Mouse (Mus musculus): ENCODE measurements around the gene Spesp1. TPM values are rescaled to one million over a fixed set of nuclear protein-coding genes. Genes with fewer than 3 reads are reported as not detected.
A peak's percentile ranks its signal among the peaks of the same experiment; 100 is the strongest.

Gene Spesp1
- total RNA-seq (2021) = not detected
- long read RNA-seq, experiment 1 = 0 reads
- long read RNA-seq, experiment 2 = 0 reads

DNA sequence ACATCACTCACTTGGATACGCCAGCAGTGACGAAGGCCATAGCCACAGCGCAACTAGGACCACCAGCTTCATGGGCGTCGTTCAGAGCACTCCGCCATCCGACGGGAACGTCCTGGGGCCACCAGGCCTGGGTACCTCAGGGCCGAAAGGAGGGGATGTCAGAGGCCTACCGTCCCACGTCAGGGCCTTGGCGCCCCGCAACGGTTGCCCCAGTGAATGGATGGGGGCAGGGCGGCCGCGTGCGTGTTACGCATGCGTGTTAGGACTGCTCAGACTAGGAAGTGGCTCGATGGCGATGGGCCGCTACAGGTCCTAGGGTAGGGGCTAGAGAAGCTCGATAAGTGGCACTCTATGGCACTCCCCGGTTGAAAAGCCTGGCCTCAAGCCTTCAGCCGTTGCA is at the start of gene Spesp1:
Gene Spesp1 (minus strand): TSS at position 218 of the 400 bp plus-strand sequence.
- DNase-seq = no peak
- intact Hi-C loops (cut with DNase I; ENCODE audit: low total_unique reads) = loop anchor here (10.0 kb wide), 1 partner anchor 493 kb away; no protein-coding TSS in a partner anchor

DNA sequence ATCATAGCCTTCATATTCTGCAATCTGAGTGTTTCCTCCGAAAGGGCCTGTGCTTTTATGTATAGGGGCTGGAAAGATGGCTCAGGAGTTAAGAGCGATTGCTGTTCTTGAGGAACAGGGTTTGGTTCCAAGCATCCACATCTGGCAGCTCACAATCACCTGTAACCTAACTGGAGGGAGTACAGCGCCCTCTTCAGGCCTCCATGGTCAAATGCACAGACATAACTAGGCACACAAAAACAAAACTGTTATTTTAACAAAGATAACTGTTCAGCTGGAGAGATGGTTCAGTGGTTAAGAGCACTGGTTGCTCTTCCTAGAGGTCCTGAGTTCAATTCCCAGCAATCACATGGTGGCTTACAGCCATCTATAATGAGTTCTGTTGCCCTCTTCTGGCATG is 44.0 kb upstream of the Spesp1 start:
- no peak for DNase-seq
- intact Hi-C loops (cut with DNase I; ENCODE audit: low total_unique reads) = no loop called here

DNA sequence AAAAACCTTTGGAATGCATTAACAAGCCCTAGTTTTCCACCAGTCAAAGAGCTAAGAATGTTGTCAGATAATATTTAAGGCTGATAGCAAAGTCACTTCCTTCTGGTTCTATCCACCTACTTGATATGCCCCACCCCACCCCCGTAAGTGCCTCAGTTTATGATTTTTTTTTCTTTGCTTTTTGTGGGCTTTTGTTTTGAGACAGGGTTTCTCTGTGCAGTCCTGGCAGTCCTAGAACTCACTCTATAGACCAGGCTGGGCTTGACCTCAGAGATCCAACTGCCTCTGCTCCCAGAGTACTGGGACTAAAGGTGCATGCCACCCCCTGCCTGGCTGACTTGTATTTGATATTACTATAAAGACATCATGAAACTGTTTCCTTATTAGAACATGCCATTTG is 41.8 kb upstream of the Spesp1 start:
- no peak for DNase-seq
- intact Hi-C loops (cut with DNase I; ENCODE audit: low total_unique reads) = no loop called here

DNA sequence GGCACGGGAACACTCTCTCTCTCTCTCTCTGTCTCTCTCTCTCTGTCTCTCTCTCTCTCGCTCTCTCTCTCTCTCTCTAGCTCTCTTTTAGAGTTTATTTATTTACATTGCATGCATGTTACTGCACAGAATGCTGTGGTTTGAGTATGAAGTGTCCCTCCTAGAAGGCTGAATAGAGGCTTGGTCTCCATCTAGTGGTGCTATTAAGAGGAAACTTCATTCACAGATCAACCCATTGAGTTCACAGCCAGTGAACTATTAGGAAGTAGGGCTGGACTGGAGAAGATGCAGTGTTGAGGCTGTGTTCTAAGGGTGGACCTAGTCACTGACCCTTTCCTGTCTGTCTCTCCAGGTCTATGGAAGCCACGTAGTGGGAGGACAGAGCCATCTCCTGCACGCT is 36.7 kb upstream of the Spesp1 start:
- intact Hi-C loops (cut with DNase I; ENCODE audit: low total_unique reads) = no loop called here
- DNase-seq = no peak

DNA sequence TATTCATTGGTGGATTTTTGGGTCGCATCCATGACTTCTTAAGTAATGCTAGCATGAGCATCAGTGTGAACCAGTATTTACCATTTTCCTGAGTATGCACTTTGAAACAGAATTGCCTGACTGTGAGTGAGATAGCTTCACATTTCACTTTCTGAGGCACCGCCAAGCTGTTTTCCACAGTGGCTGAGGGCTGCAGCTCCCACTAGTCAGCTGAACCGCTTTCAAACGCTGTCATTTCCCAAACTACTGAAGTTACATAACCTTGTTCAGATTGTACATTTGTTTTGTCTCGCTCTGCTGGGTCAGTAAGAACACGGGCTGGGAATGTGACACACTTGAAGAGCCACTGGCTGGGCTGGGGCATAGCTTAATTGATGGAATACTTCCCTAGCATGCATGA is 33.5 kb upstream of the Spesp1 start:
- intact Hi-C loops (cut with DNase I; ENCODE audit: low total_unique reads) = no loop called here
- no peak for DNase-seq

DNA sequence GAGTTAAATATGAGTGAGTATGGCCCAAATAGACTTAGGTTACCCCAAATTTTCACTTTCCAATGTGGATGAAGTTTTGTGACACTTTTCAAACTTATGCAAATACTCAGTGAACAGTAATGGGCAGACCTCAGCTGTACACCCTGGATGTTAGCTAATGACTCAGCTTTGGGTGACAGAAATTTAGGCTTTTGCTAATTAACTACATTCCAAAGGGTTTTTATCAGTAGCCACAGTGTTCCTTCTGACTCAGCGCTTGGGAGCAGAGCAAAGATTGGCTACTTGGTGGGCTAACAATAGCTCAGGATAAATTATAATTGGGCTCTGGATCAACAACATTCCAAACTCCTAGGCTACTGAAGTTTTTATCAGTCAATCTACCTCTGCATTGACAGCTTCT is 14.9 kb upstream of the Spesp1 start:
- intact Hi-C loops (cut with DNase I; ENCODE audit: low total_unique reads) = loop anchor here (5.0 kb wide), 1 partner anchor 75 kb away; no protein-coding TSS in a partner anchor
- DNase-seq = no peak

DNA sequence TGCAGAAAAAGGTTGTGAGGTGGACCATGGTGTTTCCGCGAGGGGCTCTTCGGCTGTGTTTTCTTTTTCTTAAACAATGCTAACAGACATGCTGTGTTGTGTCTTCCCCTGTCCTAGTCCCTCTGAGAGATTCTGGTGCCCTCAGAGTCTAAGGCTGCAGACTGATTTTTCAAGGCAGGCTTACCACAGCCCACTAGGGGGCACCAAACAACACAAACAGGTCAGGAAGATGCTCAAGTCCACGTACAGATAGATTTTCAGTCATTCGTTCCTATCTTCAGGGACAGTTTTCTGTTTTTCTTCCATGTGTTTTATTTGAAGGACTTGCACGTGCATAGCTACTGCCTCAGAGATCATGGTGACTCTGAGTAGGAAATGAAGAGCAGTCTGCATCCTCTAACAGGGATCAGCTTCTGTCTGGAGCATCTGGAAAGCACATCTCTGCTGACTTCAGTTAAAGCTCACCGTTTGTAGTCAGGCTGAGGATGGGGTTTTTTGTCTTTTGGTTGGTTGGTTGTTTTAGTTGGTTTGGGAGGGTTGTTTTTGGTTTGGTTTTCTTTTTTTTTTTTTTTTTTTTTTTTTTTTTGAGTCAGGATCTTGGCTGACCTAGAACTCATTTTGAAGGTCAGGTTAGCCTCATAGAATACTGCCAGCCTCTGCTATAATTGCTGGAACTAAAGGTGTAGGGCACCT is 13.1 kb upstream of the Spesp1 start:
- intact Hi-C loops (cut with DNase I; ENCODE audit: low total_unique reads) = loop anchor here (5.0 kb wide), 1 partner anchor 77 kb away; no protein-coding TSS in a partner anchor
- DNase-seq = peak; percentile 79

DNA sequence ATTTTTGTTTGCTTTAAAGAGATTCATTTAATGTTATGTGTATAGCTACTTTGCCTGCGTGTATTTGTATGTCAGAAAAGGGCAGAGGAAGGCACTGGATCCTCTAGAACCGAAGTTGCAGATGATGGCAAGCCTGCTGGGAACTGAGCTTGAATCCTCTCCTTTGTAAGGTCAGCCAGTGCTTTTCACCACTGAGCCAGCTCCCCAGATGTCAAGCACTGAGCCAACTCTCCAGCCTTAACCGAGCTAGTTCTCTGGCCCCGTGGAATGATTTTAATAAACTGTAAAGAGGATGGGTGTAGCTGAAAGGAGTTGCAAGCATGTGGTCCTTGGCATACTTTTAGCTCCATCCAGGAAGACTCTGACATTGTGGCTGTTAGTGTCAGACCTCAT is 5.6 kb upstream of the Spesp1 start:
- peak; percentile 33 for DNase-seq
- intact Hi-C loops (cut with DNase I; ENCODE audit: low total_unique reads) = loop anchor here (5.0 to 10.0 kb wide), 2 partner anchors 185 to 487 kb away; no protein-coding TSS in a partner anchor

DNA sequence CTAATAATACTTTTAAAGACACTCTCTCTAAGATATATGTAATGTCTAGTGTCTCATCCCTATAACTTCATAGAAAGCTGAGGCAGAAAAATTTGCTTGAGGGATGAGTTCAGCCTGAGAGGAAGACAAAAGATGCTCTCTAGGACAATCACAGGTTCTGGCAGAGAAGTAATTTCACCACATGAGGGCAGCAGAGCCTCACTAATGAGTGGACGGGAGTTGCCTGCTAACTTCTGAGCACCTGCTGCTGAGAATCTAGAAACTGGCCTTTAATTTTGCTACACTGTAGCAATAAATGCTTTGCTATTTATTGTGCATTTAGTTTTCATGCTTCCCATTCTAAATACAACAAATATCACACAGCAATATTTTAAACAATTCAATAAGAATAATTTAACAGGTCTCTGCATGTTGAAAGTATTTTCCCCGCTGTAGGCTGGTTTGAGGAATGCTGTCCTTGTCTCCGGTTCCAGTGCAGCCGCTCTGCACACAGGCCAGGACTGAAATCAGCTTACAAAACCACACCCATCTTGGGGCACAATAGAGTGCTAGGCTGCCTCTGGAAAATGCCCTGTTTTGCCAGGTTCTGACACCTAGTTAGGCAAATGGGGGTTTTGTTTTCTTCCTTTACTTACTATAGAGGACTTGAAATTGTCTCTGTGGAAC is 5.1 kb upstream of the Spesp1 start:
- peak; percentile 71 for DNase-seq

DNA sequence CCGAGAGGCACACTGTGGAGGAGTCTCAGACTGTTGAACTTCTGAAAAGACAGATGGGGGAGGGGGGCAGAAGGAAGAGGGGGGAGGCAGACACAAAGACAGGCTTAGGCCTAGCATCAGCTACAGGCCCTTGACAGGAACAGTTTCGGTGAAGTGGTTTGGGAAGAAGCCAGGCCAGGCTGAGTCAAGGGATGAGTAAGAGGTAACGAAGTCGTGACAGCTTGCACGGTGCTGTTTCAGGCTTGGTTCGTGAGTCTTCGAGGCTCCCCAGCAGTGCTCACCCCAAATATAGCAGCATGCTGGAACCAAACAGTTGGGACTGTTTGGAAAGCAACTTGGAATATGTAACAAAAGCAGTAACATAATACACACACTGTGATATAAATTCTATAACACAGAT is 2.3 kb upstream of the Spesp1 start:
- DNase-seq = no peak
- intact Hi-C loops (cut with DNase I; ENCODE audit: low total_unique reads) = loop anchor here (2.0 to 10.0 kb wide), 2 partner anchors 269 to 491 kb away; no protein-coding TSS in a partner anchor

More for the DNA sequence above, 5.1 kb upstream of the Spesp1 start:
- intact Hi-C loops (cut with DNase I; ENCODE audit: low total_unique reads) = loop anchor here (5.0 to 10.0 kb wide), 2 partner anchors 185 to 488 kb away; no protein-coding TSS in a partner anchor

DNA sequence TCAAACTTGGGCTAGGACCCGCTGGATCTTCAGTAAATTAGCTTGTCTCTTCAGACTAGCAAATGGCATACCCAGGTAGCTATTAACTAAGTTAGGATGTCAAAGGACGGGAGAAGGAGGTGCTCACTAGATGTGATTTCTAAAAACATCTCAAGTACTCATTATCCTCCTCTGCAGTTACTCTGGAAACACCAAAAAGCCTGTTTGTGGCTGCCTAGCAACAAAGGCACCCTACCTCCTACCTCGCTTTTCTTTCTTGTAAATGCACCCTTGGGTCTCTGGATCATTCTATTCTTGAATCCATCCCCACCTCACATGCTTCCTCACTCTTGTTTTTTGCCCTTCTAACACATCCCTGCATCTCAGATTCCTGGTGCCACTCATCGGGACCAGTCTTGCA is 5.1 kb downstream of the Spesp1 start:
- intact Hi-C loops (cut with DNase I; ENCODE audit: low total_unique reads) = no loop called here
- DNase-seq = no peak

DNA sequence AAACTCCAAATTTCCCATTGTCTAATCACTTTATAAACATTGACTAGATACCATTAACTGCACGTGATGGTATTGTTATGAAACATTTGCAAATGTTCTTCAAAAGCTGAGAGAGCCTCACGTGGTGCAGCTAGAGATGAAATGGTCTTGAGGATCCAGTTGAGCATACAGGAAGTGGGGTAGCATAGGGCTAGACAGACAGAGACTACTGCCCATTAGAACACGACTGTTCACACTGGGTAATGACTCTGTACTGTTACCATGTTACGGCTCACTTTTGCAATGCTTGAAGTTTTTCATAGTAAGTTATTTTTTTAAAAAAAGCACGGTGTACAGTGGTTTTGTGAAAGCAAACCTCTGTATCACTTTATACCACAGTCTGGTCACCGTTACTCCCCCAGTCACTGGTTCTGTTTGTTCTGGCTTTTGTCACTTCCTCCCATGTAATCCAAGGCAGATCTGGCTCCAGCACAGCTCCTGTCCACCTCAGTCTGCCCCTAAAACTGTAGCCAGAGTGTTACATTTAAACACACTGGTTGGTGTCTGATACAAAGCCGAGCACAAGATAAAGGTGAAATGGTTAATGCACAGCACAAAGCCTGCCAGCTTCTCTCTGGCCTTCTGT is 11.1 kb downstream of the Spesp1 start:
- DNase-seq = no peak
- intact Hi-C loops (cut with DNase I; ENCODE audit: low total_unique reads) = no loop called here

DNA sequence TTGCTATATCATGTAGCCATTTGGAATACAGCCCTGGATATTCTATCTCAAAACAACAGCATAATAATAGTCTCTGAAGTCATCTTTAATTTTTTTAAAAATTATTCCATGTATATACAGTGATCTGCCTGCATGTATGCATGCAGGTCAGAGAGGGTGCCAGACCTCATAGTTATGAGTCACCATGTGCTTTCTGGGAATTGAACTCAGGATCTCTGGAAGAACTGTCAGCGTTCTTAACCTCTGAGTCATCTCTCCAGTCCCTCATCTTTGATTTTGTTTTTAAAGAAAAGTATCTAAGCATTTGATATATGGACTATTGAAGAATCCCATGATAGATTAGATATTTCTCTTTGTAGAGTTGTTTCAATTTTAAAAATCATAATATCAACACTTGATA is 12.8 kb downstream of the Spesp1 start:
- no peak for DNase-seq
- intact Hi-C loops (cut with DNase I; ENCODE audit: low total_unique reads) = no loop called here

DNA sequence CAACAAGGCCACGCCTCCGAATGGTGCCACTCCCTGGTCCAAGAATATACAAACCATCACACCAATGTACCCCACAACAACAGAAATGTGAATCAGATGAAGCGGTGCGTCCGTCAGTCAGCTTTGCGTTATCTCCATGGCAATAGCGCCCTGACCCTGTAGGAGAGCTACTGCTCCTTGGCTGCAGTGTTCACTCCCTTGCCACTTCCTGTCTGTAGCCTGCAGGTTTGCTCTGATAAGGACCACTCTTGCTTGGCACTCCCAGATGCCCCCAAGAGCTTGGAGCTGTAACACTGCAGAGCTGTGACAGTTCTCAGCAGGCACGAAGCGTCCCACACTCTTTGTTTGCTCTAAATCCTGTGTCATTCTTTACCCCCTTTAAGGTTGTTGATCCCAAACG is 16.7 kb downstream of the Spesp1 start:
- intact Hi-C loops (cut with DNase I; ENCODE audit: low total_unique reads) = no loop called here
- no peak for DNase-seq

DNA sequence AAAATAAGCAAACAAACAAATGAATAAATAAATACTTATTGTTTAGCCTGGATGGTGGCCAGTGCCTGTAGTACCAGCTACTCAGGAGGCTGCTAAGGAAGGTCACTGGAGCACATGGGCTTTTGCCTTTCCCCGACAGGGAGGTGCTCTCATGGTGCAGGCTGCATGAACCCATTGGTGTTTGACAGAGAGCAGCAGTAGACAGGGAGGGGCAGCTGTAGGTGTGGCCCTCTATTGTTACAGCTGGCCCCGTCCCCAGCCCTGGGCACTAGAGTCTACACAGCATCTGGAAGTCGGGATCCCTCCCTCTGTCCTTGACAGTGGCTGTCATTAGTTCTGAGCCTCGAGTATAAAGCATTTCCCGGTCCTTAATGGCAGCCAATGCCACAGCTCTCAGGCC is 18.4 kb downstream of the Spesp1 start:
- no peak for DNase-seq
- intact Hi-C loops (cut with DNase I; ENCODE audit: low total_unique reads) = no loop called here

DNA sequence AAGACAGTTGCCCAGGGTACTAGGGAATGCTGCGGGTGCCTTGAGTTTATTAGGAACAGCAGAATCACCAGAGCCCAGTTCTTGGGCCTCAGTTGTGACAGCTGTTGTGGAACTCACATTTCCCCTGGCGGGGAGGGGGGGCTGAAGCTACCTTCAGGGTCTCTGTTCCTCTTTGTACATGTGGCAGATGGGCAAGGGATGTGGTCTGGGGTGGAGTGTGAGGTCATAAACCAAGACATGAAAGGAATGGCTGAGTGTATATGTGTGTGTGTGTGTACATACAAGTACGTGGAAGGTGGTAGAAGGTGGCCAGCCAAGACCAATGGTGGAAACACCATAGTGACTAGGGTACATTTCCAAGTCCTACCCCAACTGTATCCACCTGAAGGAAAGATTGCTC is 20.6 kb downstream of the Spesp1 start:
- no peak for DNase-seq
- intact Hi-C loops (cut with DNase I; ENCODE audit: low total_unique reads) = no loop called here

DNA sequence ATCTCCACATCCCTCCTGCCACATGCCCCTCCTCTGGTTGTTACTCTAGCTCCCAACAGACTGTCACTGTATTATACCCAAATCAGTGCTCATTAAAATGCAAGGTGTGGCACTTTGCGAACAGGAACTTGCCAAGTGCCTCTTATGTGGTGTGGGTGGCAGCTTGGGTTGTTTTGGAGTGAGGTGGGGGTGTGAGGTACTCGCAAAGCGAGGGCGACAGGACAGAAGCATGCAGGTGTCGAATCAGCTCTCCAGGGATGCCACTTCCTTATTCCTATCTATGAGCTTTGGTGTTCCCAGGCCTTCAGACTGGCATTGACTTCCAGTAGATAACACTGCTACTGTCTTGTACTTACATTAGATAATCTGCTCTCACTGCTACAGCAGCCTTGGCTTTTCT is 21.0 kb downstream of the Spesp1 start:
- intact Hi-C loops (cut with DNase I; ENCODE audit: low total_unique reads) = no loop called here
- no peak for DNase-seq

DNA sequence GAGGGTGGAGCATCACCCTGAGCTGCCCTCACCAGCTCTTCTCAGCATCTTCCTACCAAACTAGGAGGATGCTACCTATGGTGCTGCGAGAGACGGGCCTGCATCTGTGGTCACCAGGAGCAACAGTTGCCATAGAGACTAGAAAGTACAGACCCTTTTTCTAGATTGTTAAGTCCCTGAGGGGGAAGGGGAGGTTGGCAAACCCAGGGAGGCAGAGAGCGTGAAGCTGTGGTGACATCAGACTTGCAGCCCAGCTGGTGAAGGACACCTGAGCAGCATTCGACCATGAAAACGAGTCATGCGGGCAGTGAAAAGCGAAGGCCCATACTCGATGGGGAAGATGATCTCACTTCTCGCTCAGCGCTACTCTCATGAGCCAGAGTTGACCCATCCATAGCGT is 24.0 kb downstream of the Spesp1 start:
- no peak for DNase-seq
- intact Hi-C loops (cut with DNase I; ENCODE audit: low total_unique reads) = no loop called here

DNA sequence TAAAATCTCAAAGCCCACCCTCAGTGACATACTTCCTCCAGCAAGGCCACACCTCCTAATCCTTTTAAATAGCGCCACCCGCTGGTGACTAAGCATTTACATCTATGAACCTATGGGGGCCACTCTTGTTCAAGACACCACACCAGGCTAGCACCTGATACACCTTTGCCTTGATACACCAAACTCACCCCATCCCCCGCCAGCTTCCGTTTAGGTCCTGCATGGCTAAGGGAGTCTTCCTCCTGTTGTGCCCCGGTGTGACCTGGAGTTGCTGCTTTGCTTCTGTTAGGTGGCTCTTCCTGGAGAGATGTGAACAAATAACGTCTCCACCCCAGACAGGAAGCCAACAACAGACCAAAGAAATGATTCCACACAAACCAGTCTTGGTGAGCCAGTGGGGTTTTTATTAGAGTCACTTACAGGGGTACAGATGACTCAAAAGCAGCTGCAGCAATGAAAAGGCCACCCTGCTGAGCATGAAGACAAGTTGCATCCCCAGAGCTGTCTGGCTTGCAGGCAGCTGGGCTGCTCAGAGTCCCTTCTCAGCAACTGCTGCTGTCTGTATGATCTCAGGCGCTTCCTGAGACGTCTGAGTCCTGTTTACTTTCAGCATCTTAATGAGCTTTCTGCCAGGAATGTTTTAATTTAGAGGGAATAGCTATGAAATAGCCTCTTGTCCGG is 26.0 kb downstream of the Spesp1 start:
- DNase-seq = no peak
- intact Hi-C loops (cut with DNase I; ENCODE audit: low total_unique reads) = no loop called here

Data from gastrocnemius, postnatal 14 days (tissue).